Mouse (Mus musculus): ENCODE data around the gene Arhgap35. TPM values are rescaled to one million over a fixed set of nuclear protein-coding genes. Genes with fewer than 3 reads are reported as not detected.

Arhgap35 gene
- polyA plus RNA-seq, 1 experiment from 2014 or later, result 13.3 TPM

DNA sequence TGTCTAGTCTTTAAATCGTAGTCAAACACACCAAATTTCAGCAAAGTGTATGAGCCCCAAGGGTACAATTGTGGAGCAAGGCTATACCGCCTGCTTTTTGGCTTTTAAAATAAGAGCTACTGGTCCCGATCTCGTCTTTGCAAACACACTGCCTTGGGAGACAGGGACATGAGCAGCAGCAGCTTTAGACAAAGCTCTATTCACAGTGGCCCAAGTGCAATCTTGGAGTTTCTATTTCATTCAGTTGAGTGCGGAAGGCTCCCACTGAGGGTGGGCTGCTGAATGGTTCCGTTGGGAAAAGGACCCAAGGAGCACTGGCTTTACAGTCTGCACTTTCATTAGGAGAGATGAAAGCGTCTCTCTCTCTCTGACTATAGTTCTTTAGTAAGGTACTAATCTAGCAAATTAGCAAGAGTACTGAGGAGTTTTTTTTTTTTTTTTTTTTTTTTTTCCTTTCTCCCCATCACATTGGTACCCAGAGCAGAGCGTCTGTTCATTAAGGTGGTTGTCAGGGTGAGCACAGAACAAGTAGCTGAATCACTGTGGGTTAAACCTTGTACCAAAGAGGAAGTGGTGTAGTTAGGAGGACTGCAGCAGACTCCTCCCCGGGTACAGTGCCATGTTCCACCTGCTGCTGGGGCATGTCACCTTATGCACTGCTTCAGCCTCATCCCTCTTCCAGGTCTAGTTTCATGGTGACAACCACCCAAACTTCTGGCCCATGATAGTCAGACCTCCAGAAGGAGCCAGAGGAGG is 56.8 kb downstream of the Arhgap35 start:
- H3K36me3 ChIP-seq, result peaks cover 31% of the 10 kb centered on the region
- no peak overlapping the region for H3K4me3 ChIP-seq
- WGBS, result 81% methylated on average over 9 of the region's 9 CpGs
- no peaks in the 10 kb centered on the region for H3K27me3 ChIP-seq (replicated peaks)
- no peak overlapping the region for H3K27ac ChIP-seq (replicated peaks)
- H3K9me3 ChIP-seq, result no peaks in the 10 kb centered on the region
- no peak overlapping the region for H3K4me2 ChIP-seq
- ATAC-seq (ENCODE audit: extremely low read depth, insufficient number of reproducible peaks, low FRiP score, low TSS enrichment), result no peak
- peaks cover 54% of the 10 kb centered on the region for H3K4me1 ChIP-seq
- H3K9ac ChIP-seq, result no peak overlapping the region

DNA sequence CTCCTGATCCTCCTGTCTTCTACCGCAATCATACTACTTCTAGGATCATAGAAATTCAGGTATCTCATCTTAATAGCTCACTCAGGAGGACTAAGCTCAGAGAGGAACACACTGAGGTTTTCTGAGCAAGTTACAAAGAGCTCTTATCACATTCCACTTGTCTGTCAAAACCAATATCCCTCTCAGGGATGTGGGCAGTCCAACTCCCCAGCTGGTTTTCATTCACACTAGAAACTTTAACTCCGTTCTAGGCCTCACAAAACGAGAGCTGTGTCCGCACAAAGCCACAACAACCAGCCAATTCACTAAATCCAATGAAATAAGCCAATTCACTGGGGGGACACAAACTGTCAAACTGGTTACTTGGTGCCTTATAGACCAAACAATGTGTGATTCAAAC is 57.5 kb downstream of the Arhgap35 start:
- no peaks in the 10 kb centered on the region for H3K27me3 ChIP-seq (replicated peaks)
- H3K4me1 ChIP-seq, result peaks cover 54% of the 10 kb centered on the region
- H3K36me3 ChIP-seq, result peaks cover 24% of the 10 kb centered on the region
- no peak overlapping the region for H3K4me3 ChIP-seq
- no peak overlapping the region for H3K9ac ChIP-seq
- WGBS, result 32% methylated on average over 4 of the region's 4 CpGs
- ATAC-seq (ENCODE audit: extremely low read depth, insufficient number of reproducible peaks, low FRiP score, low TSS enrichment), result no peak
- H3K4me2 ChIP-seq, result peak overlapping the region; percentile 2
- H3K9me3 ChIP-seq, result no peaks in the 10 kb centered on the region
- peak overlapping the region; percentile 24; the same call in 1 of the 2 replicates for H3K27ac ChIP-seq (replicated peaks)

DNA sequence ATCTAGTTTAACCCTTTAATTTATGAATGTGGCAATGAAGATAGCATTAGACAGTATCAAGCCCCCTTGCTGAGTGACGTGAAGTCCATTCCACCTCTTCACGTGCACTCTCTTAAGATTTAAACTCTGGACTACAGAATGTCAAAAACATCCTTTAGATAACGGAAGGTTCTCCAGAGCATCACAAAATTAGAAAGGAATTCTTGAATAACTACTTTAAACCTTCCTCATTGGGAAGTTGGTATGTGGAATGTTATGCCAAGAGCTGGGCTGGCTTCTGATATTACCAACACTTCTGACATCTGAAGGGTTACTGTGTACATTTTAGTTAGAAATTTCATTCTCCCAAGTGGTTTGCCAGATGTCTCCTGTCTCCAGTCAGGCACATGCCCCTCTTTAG is 60.6 kb downstream of the Arhgap35 start:
- no peak overlapping the region for H3K4me2 ChIP-seq
- H3K27ac ChIP-seq (replicated peaks), result peak overlapping the region; percentile 46
- ATAC-seq (ENCODE audit: extremely low read depth, insufficient number of reproducible peaks, low FRiP score, low TSS enrichment), result no peak
- H3K27me3 ChIP-seq (replicated peaks), result no peaks in the 10 kb centered on the region
- no peak overlapping the region for H3K4me3 ChIP-seq
- no peak overlapping the region for H3K9ac ChIP-seq
- WGBS, result 34% methylated on average over 3 of the region's 3 CpGs
- H3K4me1 ChIP-seq, result peaks cover 54% of the 10 kb centered on the region
- H3K36me3 ChIP-seq, result no peaks in the 10 kb centered on the region
- H3K9me3 ChIP-seq, result no peaks in the 10 kb centered on the region

GRCm38 (mm10) chr7:16551581-16551980 is 63.2 kb downstream of the Arhgap35 start:
- no peaks in the 10 kb centered on the region for H3K27me3 ChIP-seq (replicated peaks)
- H3K27ac ChIP-seq (replicated peaks), result no peak overlapping the region
- no peak overlapping the region for H3K4me3 ChIP-seq
- no peak for ATAC-seq (ENCODE audit: extremely low read depth, insufficient number of reproducible peaks, low FRiP score, low TSS enrichment)
- no peak overlapping the region for H3K4me2 ChIP-seq
- peaks cover 20% of the 10 kb centered on the region for H3K36me3 ChIP-seq
- 86% methylated on average over 1 of the region's 1 CpGs for WGBS
- no peaks in the 10 kb centered on the region for H3K9me3 ChIP-seq
- H3K9ac ChIP-seq, result no peak overlapping the region
- peaks cover 28% of the 10 kb centered on the region for H3K4me1 ChIP-seq

DNA sequence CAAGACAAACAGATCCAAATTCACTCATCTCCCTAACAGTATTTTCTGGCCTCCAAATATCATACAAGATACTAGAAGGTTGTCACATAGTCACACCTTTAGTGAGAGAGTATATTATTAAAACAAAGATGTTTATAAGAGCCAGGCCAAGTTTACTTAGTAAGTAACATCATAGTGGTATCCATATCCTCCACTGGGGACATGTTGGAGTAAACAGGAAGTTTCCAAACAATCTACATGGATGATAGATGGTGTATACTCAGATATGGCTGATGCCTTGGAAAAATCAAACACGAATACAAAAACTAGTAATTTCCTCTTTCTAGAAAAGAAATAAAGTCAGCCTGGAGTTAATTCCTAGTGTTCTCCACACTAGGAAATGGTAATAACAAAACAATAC is 65.5 kb downstream of the Arhgap35 start:
- ATAC-seq (ENCODE audit: extremely low read depth, insufficient number of reproducible peaks, low FRiP score, low TSS enrichment), result no peak
- Histone ChIP-seq H3K9ac (no peak overlapping the region), H3K4me2 (no peak overlapping the region), H3K9me3 (no peaks in the 10 kb centered on the region), H3K4me3 (no peak overlapping the region), H3K4me1 (peaks cover 5% of the 10 kb centered on the region), H3K36me3 (peaks cover 43% of the 10 kb centered on the region), H3K27me3 (replicated peaks) (no peaks in the 10 kb centered on the region), H3K27ac (replicated peaks) (no peak overlapping the region)
- WGBS, result 85% methylated on average over 1 of the region's 1 CpGs

DNA sequence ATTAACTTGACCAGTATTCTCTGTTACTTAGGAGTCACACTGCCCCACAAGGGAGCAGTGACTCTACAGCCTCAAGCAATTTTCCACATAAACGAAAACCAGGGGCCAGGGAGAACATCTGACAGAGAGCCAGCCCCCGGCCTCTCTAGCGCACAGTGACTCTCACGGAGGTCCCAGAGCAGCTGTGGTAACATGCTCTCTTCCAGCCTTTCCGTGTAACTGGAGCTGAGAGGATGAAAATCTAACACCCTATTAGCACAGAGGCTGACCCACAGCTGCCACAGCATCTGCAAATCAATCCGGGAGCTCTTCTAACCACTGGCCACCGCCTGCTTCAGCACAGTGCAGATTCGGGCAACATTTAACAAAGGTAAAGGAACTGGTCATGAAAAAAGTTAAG is 70.0 kb downstream of the Arhgap35 start:
- Histone ChIP-seq H3K27me3 (replicated peaks) (no peaks in the 10 kb centered on the region), H3K27ac (replicated peaks) (no peak overlapping the region), H3K9me3 (no peaks in the 10 kb centered on the region), H3K4me1 (no peaks in the 10 kb centered on the region), H3K4me3 (no peak overlapping the region), H3K36me3 (peaks cover 78% of the 10 kb centered on the region), H3K4me2 (no peak overlapping the region), H3K9ac (no peak overlapping the region)
- ATAC-seq (ENCODE audit: extremely low read depth, insufficient number of reproducible peaks, low FRiP score, low TSS enrichment), result no peak
- 75% methylated on average over 8 of the region's 8 CpGs for WGBS

DNA sequence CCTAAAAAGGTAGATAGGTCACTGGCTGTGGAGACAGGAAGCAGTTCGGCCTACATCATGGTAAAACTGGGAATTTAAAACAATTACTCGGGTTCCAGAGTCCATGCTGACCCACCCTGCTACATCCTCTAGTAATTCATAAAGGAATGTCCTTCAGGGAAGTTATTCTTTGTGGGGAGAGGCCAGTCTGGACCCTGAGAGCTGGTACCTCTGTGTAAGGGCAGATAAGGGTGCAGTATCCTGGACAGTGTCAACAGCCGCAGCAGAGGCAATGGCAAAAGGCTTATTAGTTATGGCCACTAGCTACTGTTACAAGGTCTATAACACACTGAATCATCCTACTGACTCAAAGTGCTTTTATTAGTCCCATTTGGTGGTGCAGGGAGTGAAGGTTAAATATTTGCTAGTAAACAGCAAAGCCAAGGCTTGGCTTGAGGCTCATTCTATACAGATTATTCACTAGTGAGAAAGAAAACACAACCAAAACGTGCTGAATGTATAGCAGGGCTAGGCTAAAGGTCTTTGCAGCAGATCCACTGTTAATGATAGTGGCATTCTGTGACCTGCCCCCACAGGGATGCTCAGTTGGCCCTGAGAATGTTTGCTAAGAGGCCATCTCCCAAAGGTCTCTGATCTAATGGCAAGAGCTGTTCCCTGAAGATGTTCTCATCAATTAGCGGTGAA is 77.4 kb downstream of the Arhgap35 start:
- peaks cover 69% of the 10 kb centered on the region for H3K36me3 ChIP-seq
- no peak overlapping the region for H3K27ac ChIP-seq (replicated peaks)
- ATAC-seq (ENCODE audit: extremely low read depth, insufficient number of reproducible peaks, low FRiP score, low TSS enrichment), result no peak
- H3K9ac ChIP-seq, result no peak overlapping the region
- H3K4me2 ChIP-seq, result no peak overlapping the region
- peaks cover 9% of the 10 kb centered on the region for H3K4me1 ChIP-seq
- no peak overlapping the region for H3K4me3 ChIP-seq
- 72% methylated on average over 5 of the region's 5 CpGs for WGBS
- no peaks in the 10 kb centered on the region for H3K27me3 ChIP-seq (replicated peaks)
- no peaks in the 10 kb centered on the region for H3K9me3 ChIP-seq

GRCm38 (mm10) chr7:16525995-16526394 is 88.8 kb downstream of the Arhgap35 start:
- WGBS, result 78% methylated on average over 2 of the region's 2 CpGs

DNA sequence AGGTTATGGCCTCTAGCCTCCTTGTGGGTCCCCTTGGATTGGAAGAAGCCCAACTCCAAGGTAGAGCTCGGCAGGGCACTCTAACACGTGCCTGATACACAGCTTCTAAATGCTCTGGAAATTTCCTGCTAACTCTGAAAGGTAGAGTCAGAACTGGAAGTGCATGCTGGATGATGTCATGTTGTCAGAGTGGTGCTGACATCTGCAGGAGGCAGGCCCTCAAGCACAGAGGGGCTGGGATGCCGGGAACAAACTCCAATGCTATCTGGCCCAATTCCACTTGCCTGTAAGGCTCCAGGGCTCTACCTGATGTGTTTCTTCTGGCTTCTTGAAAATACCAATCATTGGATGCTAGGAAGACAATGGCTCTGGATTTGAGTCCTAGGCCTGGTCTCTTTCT is 89.3 kb downstream of the Arhgap35 start:
- Histone ChIP-seq H3K27me3 (replicated peaks) (no peaks in the 10 kb centered on the region), H3K36me3 (peaks cover 22% of the 10 kb centered on the region), H3K9me3 (no peaks in the 10 kb centered on the region), H3K4me3 (no peak overlapping the region), H3K4me1 (peaks cover 39% of the 10 kb centered on the region), H3K9ac (no peak overlapping the region; the same call in 1 of the 2 replicates), H3K4me2 (no peak overlapping the region), H3K27ac (replicated peaks) (peak overlapping the region; percentile 48)
- WGBS, result 19% methylated on average over 3 of the region's 3 CpGs
- ATAC-seq (ENCODE audit: extremely low read depth, insufficient number of reproducible peaks, low FRiP score, low TSS enrichment), result no peak

More at GRCm38 (mm10) chr7:16525995-16526394, 88.8 kb downstream of the Arhgap35 start:
- no peak overlapping the region for H3K4me2 ChIP-seq
- ATAC-seq (ENCODE audit: extremely low read depth, insufficient number of reproducible peaks, low FRiP score, low TSS enrichment), result no peak
- no peaks in the 10 kb centered on the region for H3K27me3 ChIP-seq (replicated peaks)
- no peak overlapping the region for H3K4me3 ChIP-seq
- H3K27ac ChIP-seq (replicated peaks), result peak overlapping the region; percentile 48
- no peak overlapping the region; the same call in 1 of the 2 replicates for H3K9ac ChIP-seq
- peaks cover 37% of the 10 kb centered on the region for H3K4me1 ChIP-seq
- peaks cover 25% of the 10 kb centered on the region for H3K36me3 ChIP-seq
- no peaks in the 10 kb centered on the region for H3K9me3 ChIP-seq

DNA sequence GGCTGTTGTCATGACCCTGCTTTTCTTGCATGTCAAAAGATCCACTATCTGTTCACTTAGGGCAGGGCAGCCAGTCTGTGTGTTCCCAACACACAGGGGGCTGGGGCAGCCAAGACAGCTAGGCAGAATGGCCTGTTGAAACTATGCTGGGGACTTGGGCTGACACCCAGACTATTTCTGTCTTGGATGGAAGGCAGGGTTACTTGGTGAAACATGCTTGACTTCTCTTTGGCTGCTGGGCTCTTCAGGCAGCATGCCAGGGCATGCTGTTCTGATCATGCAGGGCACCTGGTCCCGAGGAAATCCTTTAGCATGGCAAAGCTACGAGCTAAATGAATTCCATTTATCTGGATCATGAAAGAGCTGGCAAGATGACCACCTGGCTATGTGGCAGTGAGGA is 90.5 kb downstream of the Arhgap35 start:
- peak overlapping the region; percentile 57; the same call in 1 of the 2 replicates for H3K27ac ChIP-seq (replicated peaks)
- H3K36me3 ChIP-seq, result 0 out of 2 replicates have a peak, but pooled peaks cover 14% of the 10 kb centered on the region
- no peak for ATAC-seq (ENCODE audit: extremely low read depth, insufficient number of reproducible peaks, low FRiP score, low TSS enrichment)
- H3K27me3 ChIP-seq (replicated peaks), result no peaks in the 10 kb centered on the region
- 36% methylated on average over 2 of the region's 2 CpGs for WGBS
- no peak overlapping the region for H3K9ac ChIP-seq
- no peak overlapping the region for H3K4me3 ChIP-seq
- H3K9me3 ChIP-seq, result no peaks in the 10 kb centered on the region
- H3K4me1 ChIP-seq, result peaks cover 46% of the 10 kb centered on the region
- H3K4me2 ChIP-seq, result no peak overlapping the region

DNA sequence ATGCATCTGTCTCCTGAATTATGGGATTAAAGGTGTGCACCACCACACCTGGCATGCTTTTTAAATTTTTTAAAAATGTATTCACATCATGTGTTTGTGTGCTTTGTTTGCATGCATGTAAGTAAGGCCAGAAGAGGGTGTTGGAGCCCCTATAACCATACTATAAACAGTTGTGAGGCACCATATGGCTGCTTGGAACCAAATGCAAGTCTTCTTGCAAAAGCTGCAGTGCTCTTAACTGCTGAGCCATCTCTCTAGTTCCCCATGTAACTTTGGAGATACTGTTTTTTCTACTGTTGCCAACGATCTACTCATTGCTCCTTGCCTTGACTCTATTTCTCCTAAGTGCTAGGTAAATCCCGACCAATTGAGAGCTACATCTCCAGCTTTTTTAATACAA is 95.5 kb downstream of the Arhgap35 start:
- Histone ChIP-seq H3K4me1 (peaks cover 40% of the 10 kb centered on the region), H3K9ac (no peak overlapping the region), H3K9me3 (no peaks in the 10 kb centered on the region), H3K27me3 (replicated peaks) (no peaks in the 10 kb centered on the region), H3K27ac (replicated peaks) (no peak overlapping the region), H3K4me3 (no peak overlapping the region), H3K4me2 (no peak overlapping the region), H3K36me3 (peaks cover 17% of the 10 kb centered on the region)
- 90% methylated on average over 2 of the region's 2 CpGs for WGBS
- no peak for ATAC-seq (ENCODE audit: extremely low read depth, insufficient number of reproducible peaks, low FRiP score, low TSS enrichment)

All from heart, embryonic 13.5 days (tissue).